Mouse (Mus musculus) heart, embryonic 15.5 days (tissue): ENCODE data around the gene Rnf4. TPM values are rescaled to one million over a fixed set of nuclear protein-coding genes. Genes with fewer than 3 reads are reported as not detected.

Source experiments
- ATAC-seq: fragments of 200-750 bp; cut with Nextera tagmentation; replicated peaks from 2 replicates; pipeline ENCODE4 v1.8.0; 2017; ENCODE audit warnings: low read depth, moderate TSS enrichment; ENCODE audit not compliant: insufficient number of reproducible peaks, insufficient read depth, low FRiP score
- H3K27ac ChIP-seq: fragments of 300-500 bp; sonication (generic); 2 replicates; pipeline ENCODE4 v1.5.1; 2015; ENCODE audit warnings: mild to moderate bottlenecking, inconsistent platforms
- H3K27me3 ChIP-seq: fragments of 300-500 bp; sonication (generic); 2 replicates; pipeline ENCODE4 v1.6.1; 2015; ENCODE audit warnings: inconsistent platforms
- H3K36me3 ChIP-seq: fragments of 300-500 bp; sonication (generic); 2 replicates; pipeline ENCODE4 v1.6.1; 2015; ENCODE audit warnings: mild to moderate bottlenecking, inconsistent platforms
- H3K4me1 ChIP-seq: fragments of 300-500 bp; sonication (generic); replicated peaks from 2 replicates; pipeline ENCODE4 v1.6.1; 2015; ENCODE audit warnings: inconsistent platforms
- H3K4me2 ChIP-seq: fragments of 300-500 bp; sonication (generic); 2 replicates; pipeline ENCODE4 v1.6.1; 2015; ENCODE audit warnings: inconsistent platforms, mild to moderate bottlenecking, moderate library complexity
- H3K4me3 ChIP-seq: fragments of 300-500 bp; sonication (generic); 2 replicates; pipeline ENCODE4 v1.5.1; 2015; ENCODE audit warnings: mild to moderate bottlenecking, inconsistent platforms
- H3K9ac ChIP-seq: fragments of 300-500 bp; sonication (generic); 2 replicates; pipeline ENCODE4 v1.6.1; 2015; ENCODE audit warnings: mild to moderate bottlenecking, inconsistent platforms
- H3K9me3 ChIP-seq: fragments of 300-500 bp; sonication (generic); replicated peaks from 2 replicates; pipeline ENCODE4 v1.6.1; 2016; ENCODE audit warnings: inconsistent platforms
- WGBS: fragments of 180-500 bp; shearing (Covaris S2); methylation state at CpG from one replicate; pipeline ENCODE4 v1.1.7; 2015; ENCODE audit warnings: mixed read lengths; 5-methylcytosine and 5-hydroxymethylcytosine counted together
- polyA plus RNA-seq: library from polyadenylated mRNA; unstranded; fragments of >200 nt; fragmentation: Nextera tagmentation; extraction: Ambion mirVana; gene quantifications from 2 replicates; pipeline ENCODE4 v1.2.1, GENCODE M21; 2015

Rnf4 gene
- polyA plus RNA-seq, 1 experiment from 2014 or later, result 88.5 TPM

- peaks cover 6% of the 10 kb centered on the region for H3K4me1 ChIP-seq
- no peak overlapping the region for H3K4me2 ChIP-seq
- H3K27me3 ChIP-seq, result no peaks in the 10 kb centered on the region
- H3K27ac ChIP-seq, result no peak overlapping the region
- H3K36me3 ChIP-seq, result peaks cover 9% of the 10 kb centered on the region; the same call in 1 of the 2 replicates
- no peak overlapping the region for H3K4me3 ChIP-seq
- H3K9ac ChIP-seq, result no peak overlapping the region
- 0 out of 2 replicates have a peak, but pooled peaks cover 6% of the 10 kb centered on the region for H3K9me3 ChIP-seq
- ATAC-seq, result no peak
- 85% methylated on average over 2 of the region's 2 CpGs for WGBS
These were observed 45.6 kb downstream of the Rnf4 start for GRCm38 (mm10) chr5:34381700-34382099.

DNA sequence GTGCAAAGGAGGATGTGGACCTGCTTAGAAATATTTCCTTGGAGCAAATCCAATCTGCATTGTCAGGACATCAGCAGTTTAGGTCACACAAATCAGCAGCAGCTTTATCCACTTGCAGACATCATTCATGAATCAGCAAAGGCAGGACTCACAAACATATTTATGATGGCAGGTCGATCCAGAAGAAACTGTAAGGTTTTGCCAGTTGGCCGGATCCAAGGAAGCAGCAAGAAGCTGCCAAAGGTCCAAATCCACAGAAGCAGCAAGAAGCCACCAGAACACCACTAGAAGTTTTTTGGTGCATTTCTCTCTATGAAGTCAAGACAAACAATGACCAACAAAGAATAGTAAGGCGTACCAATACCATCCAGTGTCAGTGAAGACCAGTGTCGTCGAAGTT lies 49.5 kb downstream of the Rnf4 start:
- Histone ChIP-seq H3K9ac (no peak overlapping the region), H3K4me2 (no peak overlapping the region), H3K27ac (no peak overlapping the region), H3K4me1 (no peaks in the 10 kb centered on the region; the same call in 1 of the 2 replicates), H3K36me3 (peaks cover 9% of the 10 kb centered on the region; the same call in 1 of the 2 replicates), H3K27me3 (no peaks in the 10 kb centered on the region), H3K4me3 (no peak overlapping the region), H3K9me3 (0 out of 2 replicates have a peak, but pooled peaks cover 6% of the 10 kb centered on the region)
- 94% methylated on average over 5 of the region's 5 CpGs for WGBS
- no peak for ATAC-seq

DNA sequence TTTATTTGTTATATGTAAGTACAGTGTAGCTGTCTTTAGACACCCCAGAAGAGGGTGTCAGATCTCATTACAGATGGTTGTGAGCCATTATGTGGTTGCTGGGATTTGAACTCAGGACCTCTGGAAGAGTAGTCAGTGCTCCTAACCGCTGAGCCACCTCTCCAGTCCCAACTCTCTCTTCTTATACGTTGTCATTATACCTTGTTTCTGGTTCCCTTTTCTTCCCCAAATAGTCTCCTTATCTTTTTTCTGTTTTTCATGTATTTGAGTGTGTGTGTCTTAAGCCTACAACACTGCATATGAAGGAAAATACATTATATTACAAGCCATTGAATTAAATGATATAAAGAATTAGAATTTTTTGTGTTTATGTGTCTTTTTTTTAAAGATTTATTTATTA lies 50.7 kb downstream of the Rnf4 start:
- H3K4me1 ChIP-seq, result no peaks in the 10 kb centered on the region; the same call in 1 of the 2 replicates
- H3K9ac ChIP-seq, result no peak overlapping the region
- peaks cover 9% of the 10 kb centered on the region; the same call in 1 of the 2 replicates for H3K36me3 ChIP-seq
- no peaks in the 10 kb centered on the region for H3K27me3 ChIP-seq
- WGBS, result 96% methylated on average over 2 of the region's 2 CpGs
- H3K9me3 ChIP-seq, result 0 out of 2 replicates have a peak, but pooled peaks cover 6% of the 10 kb centered on the region
- no peak overlapping the region for H3K4me3 ChIP-seq
- no peak overlapping the region for H3K27ac ChIP-seq
- no peak for ATAC-seq
- H3K4me2 ChIP-seq, result no peak overlapping the region

- no peak for ATAC-seq
- no peak overlapping the region for H3K27ac ChIP-seq
- 91% methylated on average over 8 of the region's 8 CpGs for WGBS
- H3K4me3 ChIP-seq, result no peak overlapping the region
- H3K4me2 ChIP-seq, result no peak overlapping the region
- no peaks in the 10 kb centered on the region for H3K9me3 ChIP-seq
- no peaks in the 10 kb centered on the region for H3K27me3 ChIP-seq
- no peaks in the 10 kb centered on the region for H3K36me3 ChIP-seq
- H3K4me1 ChIP-seq, result peaks cover 11% of the 10 kb centered on the region
- no peak overlapping the region for H3K9ac ChIP-seq
These were observed 57.2 kb downstream of the Rnf4 start for GRCm38 (mm10) chr5:34393251-34393650.

DNA sequence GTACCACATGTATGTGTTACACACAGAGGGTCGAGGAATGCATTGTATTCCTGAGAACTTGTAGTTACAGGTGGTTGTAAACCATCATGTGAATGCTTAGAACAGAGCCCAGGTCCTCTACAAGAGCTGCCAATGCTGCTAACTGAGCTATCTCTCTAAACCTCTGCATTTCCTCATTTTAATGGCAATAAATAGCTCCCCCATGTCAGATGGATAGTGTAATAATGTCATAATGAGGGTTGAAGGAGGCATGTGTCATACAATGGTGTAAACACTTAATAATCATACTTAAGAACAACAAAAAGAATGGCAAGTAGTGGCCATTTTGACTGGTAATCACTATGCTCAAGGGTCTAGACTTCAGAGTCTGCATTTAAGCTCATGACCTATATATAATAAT lies 59.3 kb downstream of the Rnf4 start:
- 86% methylated on average over 1 of the region's 1 CpGs for WGBS
- Histone ChIP-seq H3K27me3 (no peaks in the 10 kb centered on the region), H3K27ac (no peak overlapping the region), H3K4me1 (peaks cover 14% of the 10 kb centered on the region), H3K36me3 (no peaks in the 10 kb centered on the region), H3K9ac (no peak overlapping the region), H3K4me3 (no peak overlapping the region), H3K4me2 (no peak overlapping the region), H3K9me3 (no peaks in the 10 kb centered on the region)
- ATAC-seq, result no peak

GRCm38 (mm10) chr5:34395850-34396540 lies 59.9 kb downstream of the Rnf4 start:
- no peaks in the 10 kb centered on the region for H3K27me3 ChIP-seq
- 78% methylated on average over 2 of the region's 2 CpGs for WGBS
- H3K9me3 ChIP-seq, result no peaks in the 10 kb centered on the region
- H3K4me1 ChIP-seq, result peaks cover 14% of the 10 kb centered on the region
- no peak overlapping the region for H3K4me2 ChIP-seq
- no peak overlapping the region for H3K4me3 ChIP-seq
- no peak for ATAC-seq
- no peak overlapping the region for H3K9ac ChIP-seq
- H3K27ac ChIP-seq, result no peak overlapping the region
- H3K36me3 ChIP-seq, result no peaks in the 10 kb centered on the region

DNA sequence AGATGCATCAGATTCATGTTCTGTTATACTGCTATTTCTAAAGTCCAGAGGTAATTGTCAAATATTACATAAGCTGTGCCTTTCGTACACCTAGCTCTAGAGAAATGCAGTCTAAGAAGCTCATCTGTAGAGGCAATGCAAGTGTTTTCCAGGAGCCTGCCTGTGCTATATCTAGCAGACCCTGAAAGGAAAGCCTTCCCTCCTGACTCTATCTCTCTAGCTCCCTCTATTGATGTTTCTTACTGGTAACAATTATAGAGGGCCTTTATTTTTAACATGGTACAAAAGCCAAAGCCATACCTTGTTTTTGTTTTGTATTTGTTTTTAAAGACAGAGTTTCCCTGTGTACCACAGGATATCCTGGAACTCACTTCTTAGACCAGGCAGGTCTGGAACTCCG lies 61.8 kb downstream of the Rnf4 start:
- no peak for ATAC-seq
- Histone ChIP-seq H3K9me3 (no peaks in the 10 kb centered on the region), H3K9ac (no peak overlapping the region)

GRCm38 (mm10) chr5:34398326-34398725 lies 62.2 kb downstream of the Rnf4 start:
- H3K9me3 ChIP-seq, result no peaks in the 10 kb centered on the region
- WGBS, result 61% methylated on average over 1 of the region's 1 CpGs
- no peaks in the 10 kb centered on the region for H3K27me3 ChIP-seq
- no peak for ATAC-seq
- no peak overlapping the region for H3K9ac ChIP-seq
- H3K4me2 ChIP-seq, result no peak overlapping the region
- H3K4me1 ChIP-seq, result peaks cover 26% of the 10 kb centered on the region
- H3K36me3 ChIP-seq, result no peaks in the 10 kb centered on the region
- H3K4me3 ChIP-seq, result no peak overlapping the region
- 0 out of 2 replicates have a peak overlapping the region, but pooled peaks have one; percentile 12 for H3K27ac ChIP-seq

More for the DNA sequence above, 61.8 kb downstream of the Rnf4 start:
- Histone ChIP-seq H3K4me3 (no peak overlapping the region), H3K4me1 (peaks cover 22% of the 10 kb centered on the region), H3K4me2 (no peak overlapping the region), H3K27me3 (no peaks in the 10 kb centered on the region), H3K27ac (0 out of 2 replicates have a peak overlapping the region, but pooled peaks have one; percentile 12), H3K36me3 (no peaks in the 10 kb centered on the region)
- 88% methylated on average over 2 of the region's 2 CpGs for WGBS

Other genes with a start within 250 kb of the Rnf4 start
- gene Poln, start 166.8 kb upstream of the Rnf4 start, polyA plus RNA-seq, result 0.45 and 0.52 TPM in 2 replicates
- 21.2 and 22.1 TPM in 2 replicates for gene Haus3, start 166.8 kb upstream of the Rnf4 start, polyA plus RNA-seq
- 22.3 and 28.6 TPM in 2 replicates for gene Mxd4, start 148.6 kb upstream of the Rnf4 start, polyA plus RNA-seq
- gene Zfyve28, start 47.8 kb upstream of the Rnf4 start, polyA plus RNA-seq, result 0.23 and 0.89 TPM in 2 replicates
- gene Cfap99, start 47.7 kb upstream of the Rnf4 start, polyA plus RNA-seq, result 0.08 TPM in 1 of 2 replicates, not detected in the other
- gene Fam193a, start 33.6 kb downstream of the Rnf4 start, polyA plus RNA-seq, result 7.7 and 8.5 TPM in 2 replicates
- gene Tnip2, start 177.7 kb downstream of the Rnf4 start, polyA plus RNA-seq, result 15.6 and 21.2 TPM in 2 replicates
- 3.8 and 6.4 TPM in 2 replicates for gene Sh3bp2, start 189.5 kb downstream of the Rnf4 start, polyA plus RNA-seq
- 133 and 162 TPM in 2 replicates for gene Add1, start 237.4 kb downstream of the Rnf4 start, polyA plus RNA-seq